In the genomic region with DNA sequence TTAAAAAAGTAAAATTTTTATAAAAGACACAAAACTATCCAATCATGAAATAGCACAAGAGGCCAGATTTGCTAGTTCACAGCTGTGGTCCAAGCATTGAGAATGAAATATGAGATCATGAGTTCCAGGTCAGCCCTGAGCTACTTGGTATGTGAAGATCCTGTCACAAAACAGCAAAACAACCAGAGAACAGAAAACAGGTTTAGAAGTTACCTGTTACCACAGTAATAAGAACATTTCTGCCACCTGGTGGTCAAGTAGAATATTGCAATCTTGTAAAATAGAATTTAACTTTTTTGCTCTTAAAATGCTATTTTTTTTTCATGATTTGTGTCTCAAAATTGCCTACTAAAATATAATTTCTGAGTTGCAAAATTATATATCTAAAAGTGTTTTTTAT, we compare ENCODE assay signal across 10 mouse cellular contexts.
A peak's percentile ranks its signal among the peaks of the same experiment; 100 is the strongest.
DNase-seq lines count a peak whose midpoint lies in the region; ATAC-seq and TF ChIP-seq lines count a peak whose summit lies in the region.
"Had no signal": no experiment of that assay in that cellular context is flagged by ENCODE, and none has a peak within 500 bp of the region (broad histone marks: within the 10 kb centered on the region; RNA-seq: fewer than 3 reads in every experiment).

No protein-coding gene starts in this region.

- TF ChIP-seq CTCF in hindbrain, postnatal 0 days (IDR thresholded peaks at IDR 0.05; ENCODE audit: low read depth) = peak; percentile 71

- no peaks in the 10 kb centered on the region for H3K9me3 ChIP-seq in hindbrain, postnatal 0 days (ENCODE audit: low read length)
- H3K9me3 ChIP-seq in hindbrain, embryonic 10.5 days = no peaks in the 10 kb centered on the region
- H3K9me3 ChIP-seq: limb, embryonic 15.5 days had no signal

- H3K27ac ChIP-seq in hindbrain, postnatal 0 days = no peak overlapping the region
- no peak overlapping the region for H3K27ac ChIP-seq in hindbrain, embryonic 10.5 days
- H3K27ac ChIP-seq: limb, embryonic 15.5 days had no signal

- no peak overlapping the region for H3K9ac ChIP-seq in hindbrain, postnatal 0 days (replicated peaks; ENCODE audit: low read length)
- H3K9ac ChIP-seq: limb, embryonic 15.5 days had no signal

- no peak for ATAC-seq in hindbrain, postnatal 0 days
- no peak for ATAC-seq in frontal cortex, adult (ENCODE audit: low TSS enrichment)

- no peaks in the 10 kb centered on the region for H3K36me3 ChIP-seq in hindbrain, postnatal 0 days (ENCODE audit: insufficient read depth, low read length)
- H3K36me3 ChIP-seq in hindbrain, embryonic 10.5 days = no peaks in the 10 kb centered on the region
- H3K36me3 ChIP-seq: limb, embryonic 15.5 days had no signal

- H3K27me3 ChIP-seq in hindbrain, postnatal 0 days (ENCODE audit: insufficient read depth, low read length) = no peaks in the 10 kb centered on the region
- H3K27me3 ChIP-seq in hindbrain, embryonic 10.5 days (ENCODE audit: insufficient read depth, poor library complexity, severe bottlenecking) = no peaks in the 10 kb centered on the region
- H3K27me3 ChIP-seq: limb, embryonic 15.5 days had no signal

- H3K4me3 ChIP-seq in hindbrain, postnatal 0 days (ENCODE audit: low read length) = no peak overlapping the region
- H3K4me3 ChIP-seq in hindbrain, embryonic 10.5 days = no peak overlapping the region
- H3K4me3 ChIP-seq: limb, embryonic 15.5 days had no signal

- DNase-seq in hindbrain, postnatal 0 days (ENCODE audit: low spot score) = peak; percentile 79
- DNase-seq in hindbrain, embryonic 10.5 days (ENCODE audit: low spot score) = no peak
- DNase-seq in A20 (ENCODE audit: low read depth, low spot score) = peak; percentile 49
- peak; percentile 55 for DNase-seq in ZHBTc4 (ENCODE audit: low read depth, low spot score)
- peak; percentile 39 for DNase-seq in hindlimb bud, embryonic 11.5 days (ENCODE audit: extremely low spot score, low read depth, low spot score)
- no peak for DNase-seq in adrenal gland, postnatal 14 days
- no peak for DNase-seq in heart, adult 9 months (ENCODE audit: low spot score in 2 of 2)
- DNase-seq: right cerebral cortex, postnatal 14 days had no signal

- no peaks in the 10 kb centered on the region for H3K4me1 ChIP-seq in hindbrain, postnatal 0 days (ENCODE audit: insufficient read depth, low read length)
- no peaks in the 10 kb centered on the region for H3K4me1 ChIP-seq in hindbrain, embryonic 10.5 days (replicated peaks)
- H3K4me1 ChIP-seq: limb, embryonic 15.5 days had no signal

- no peak overlapping the region for H3K4me2 ChIP-seq in hindbrain, postnatal 0 days (ENCODE audit: low read depth, low read length)
- H3K4me2 ChIP-seq: limb, embryonic 15.5 days had no signal

Comparison
In these comparisons a context has a peak if more than half of its experiments do, and no peak if none do; other contexts are left out.
1. DNase-seq: peak in hindbrain, postnatal 0 days (single experiment), A20 (single experiment), ZHBTc4 (single experiment) and hindlimb bud, embryonic 11.5 days (single experiment); none in hindbrain, embryonic 10.5 days (single experiment), adrenal gland, postnatal 14 days (single experiment) and heart, adult 9 months (0 of 2).